Comparison of ENCODE assay signal across 8 mouse cellular contexts in genomic region chr5:121836692-121837415, GRCm38 (mm10). TPM values are rescaled to one million over a fixed set of nuclear protein-coding genes. Genes with fewer than 3 reads are reported as not detected.
DNase-seq lines count a peak whose midpoint lies in the region; ATAC-seq and TF ChIP-seq lines count a peak whose summit lies in the region.

No protein-coding gene starts in this region.

- TF ChIP-seq CTCF in brain, embryonic 14.5 days (IDR thresholded peaks at IDR 0.05; ENCODE audit: borderline replicate concordance, extremely low read depth, insufficient read depth, insufficient read length) = no peak
- peak; percentile 32; the same call in 1 of the 2 replicates for TF ChIP-seq CTCF in kidney, postnatal 0 days (IDR thresholded peaks at IDR 0.05; ENCODE audit: low read depth)

- H3K4me2 ChIP-seq in heart, embryonic 12.5 days = peak overlapping the region; percentile 98
- peak overlapping the region; percentile 75 for H3K4me2 ChIP-seq in kidney, postnatal 0 days (ENCODE audit: low read length)
- peak overlapping the region; percentile 98 for H3K4me2 ChIP-seq in liver, embryonic 13.5 days
- peak overlapping the region; percentile 88 for H3K4me2 ChIP-seq in stomach, embryonic 14.5 days (replicated peaks; ENCODE audit: low read depth, low read length)

- DNase-seq in CD4-positive, CD25-positive, alpha-beta regulatory T cell, adult 2 months (ENCODE audit: low read depth, low spot score) = peak; percentile 98
- peak; percentile 84 for DNase-seq in brain, embryonic 14.5 days (ENCODE audit: low read depth)
- DNase-seq in kidney, postnatal 0 days (ENCODE audit: low spot score) = peak; percentile 98
- peak; percentile 92 for DNase-seq in liver, embryonic 13.5 days
- DNase-seq in natural killer cell, adult 2 months (ENCODE audit: low spot score in 2 of 2) = peak; percentile 89 to 96

- peak; percentile 57 for TF ChIP-seq POLR2A in brain, embryonic 14.5 days (IDR thresholded peaks at IDR 0.05; ENCODE audit: borderline replicate concordance, extremely low read depth, insufficient read depth, insufficient read length, poor library complexity, severe bottlenecking)

- H3K36me3 ChIP-seq in erythroblast, embryonic 14.5 days (ENCODE audit: control insufficient read depth) = peaks cover 12% of the 10 kb centered on the region
- H3K36me3 ChIP-seq in heart, embryonic 12.5 days = peaks cover 2% of the 10 kb centered on the region; the same call in 1 of the 2 replicates
- H3K36me3 ChIP-seq in kidney, postnatal 0 days (ENCODE audit: insufficient read depth, low read length) = no peaks in the 10 kb centered on the region
- 0 out of 2 replicates have a peak, but pooled peaks cover 3% of the 10 kb centered on the region for H3K36me3 ChIP-seq in liver, embryonic 13.5 days
- no peaks in the 10 kb centered on the region for H3K36me3 ChIP-seq in stomach, embryonic 14.5 days (ENCODE audit: control insufficient read depth, insufficient read depth, low read length)

- under 1% methylated on average over 75 of the region's 77 CpGs for WGBS in heart, embryonic 12.5 days
- under 1% methylated on average over 63 of the region's 77 CpGs for WGBS in kidney, postnatal 0 days
- under 1% methylated on average over 67 of the region's 77 CpGs for WGBS in liver, embryonic 13.5 days (ENCODE audit: insufficient replicate concordance)
- under 1% methylated on average over 72 of the region's 77 CpGs for WGBS in stomach, embryonic 14.5 days

- no peaks in the 10 kb centered on the region for H3K9me3 ChIP-seq in erythroblast, embryonic 14.5 days (ENCODE audit: control insufficient read depth, low read length)
- no peaks in the 10 kb centered on the region for H3K9me3 ChIP-seq in heart, embryonic 12.5 days (replicated peaks)
- no peaks in the 10 kb centered on the region for H3K9me3 ChIP-seq in kidney, postnatal 0 days (replicated peaks; ENCODE audit: low read length)
- H3K9me3 ChIP-seq in liver, embryonic 13.5 days (replicated peaks) = no peaks in the 10 kb centered on the region
- no peaks in the 10 kb centered on the region for H3K9me3 ChIP-seq in stomach, embryonic 14.5 days (ENCODE audit: control insufficient read depth, low read depth, low read length)

- peak overlapping the region; percentile 84 for H3K4me3 ChIP-seq in erythroblast, embryonic 14.5 days (replicated peaks)
- peak overlapping the region; percentile 85 for H3K4me3 ChIP-seq in heart, embryonic 12.5 days
- peak overlapping the region; percentile 85 for H3K4me3 ChIP-seq in kidney, postnatal 0 days (replicated peaks; ENCODE audit: low read depth, low read length)
- H3K4me3 ChIP-seq in liver, embryonic 13.5 days (replicated peaks) = peak overlapping the region; percentile 88
- peak overlapping the region; percentile 84 for H3K4me3 ChIP-seq in stomach, embryonic 14.5 days (ENCODE audit: low read depth, low read length)

- ATAC-seq in heart, embryonic 12.5 days (ENCODE audit: insufficient number of reproducible peaks, low FRiP score) = peak; percentile 91
- peak; percentile 83 for ATAC-seq in kidney, postnatal 0 days (replicated peaks; ENCODE audit: low FRiP score, low read depth)
- ATAC-seq in liver, embryonic 13.5 days (ENCODE audit: low read depth) = peak; percentile 84
- ATAC-seq in stomach, embryonic 14.5 days (ENCODE audit: insufficient number of reproducible peaks, insufficient read depth, low FRiP score, low read depth) = peak; percentile 80

- H3K4me1 ChIP-seq in erythroblast, embryonic 14.5 days (ENCODE audit: control insufficient read depth) = peaks cover 77% of the 10 kb centered on the region
- H3K4me1 ChIP-seq in heart, embryonic 12.5 days (replicated peaks) = peaks cover 58% of the 10 kb centered on the region
- H3K4me1 ChIP-seq in kidney, postnatal 0 days (replicated peaks; ENCODE audit: insufficient read depth, low read length) = peaks cover 51% of the 10 kb centered on the region
- peaks cover 77% of the 10 kb centered on the region for H3K4me1 ChIP-seq in liver, embryonic 13.5 days (replicated peaks)
- H3K4me1 ChIP-seq in stomach, embryonic 14.5 days (ENCODE audit: control insufficient read depth, insufficient read depth, low read length) = peaks cover 43% of the 10 kb centered on the region

- H3K27me3 ChIP-seq in erythroblast, embryonic 14.5 days (ENCODE audit: control insufficient read depth) = peaks cover 25% of the 10 kb centered on the region
- H3K27me3 ChIP-seq in heart, embryonic 12.5 days (replicated peaks) = no peaks in the 10 kb centered on the region
- H3K27me3 ChIP-seq in kidney, postnatal 0 days (ENCODE audit: insufficient read depth, low read length) = no peaks in the 10 kb centered on the region
- H3K27me3 ChIP-seq in liver, embryonic 13.5 days = peaks cover 14% of the 10 kb centered on the region
- no peaks in the 10 kb centered on the region for H3K27me3 ChIP-seq in stomach, embryonic 14.5 days (ENCODE audit: control insufficient read depth, insufficient read depth, low read length)

- H3K9ac ChIP-seq in heart, embryonic 12.5 days = peak overlapping the region; percentile 88
- peak overlapping the region; percentile 83 for H3K9ac ChIP-seq in kidney, postnatal 0 days (ENCODE audit: low read depth, low read length)
- H3K9ac ChIP-seq in liver, embryonic 13.5 days = peak overlapping the region; percentile 89
- H3K9ac ChIP-seq in stomach, embryonic 14.5 days (replicated peaks; ENCODE audit: low read depth, low read length) = peak overlapping the region; percentile 64

- H3K27ac ChIP-seq in heart, embryonic 12.5 days (ENCODE audit: poor library complexity, severe bottlenecking) = peak overlapping the region; percentile 87
- H3K27ac ChIP-seq in kidney, postnatal 0 days = peak overlapping the region; percentile 93
- H3K27ac ChIP-seq in liver, embryonic 13.5 days = peak overlapping the region; percentile 90
- H3K27ac ChIP-seq in stomach, embryonic 14.5 days (ENCODE audit: low read length) = peak overlapping the region; percentile 81

RNA-seq across cellular contexts. Expression of gene Sh2b3, which starts 0.6 kb away (rescaled TPM):
- 10.2 and 13.5 TPM in 2 replicates for polyA plus RNA-seq in brain, embryonic 14.5 days (2012; rRNA removed)
- polyA plus RNA-seq in erythroblast, embryonic 14.5 days (2012) = 1.8 and 2.0 TPM in 2 replicates
- 22.6 and 24.9 TPM in 2 replicates for polyA plus RNA-seq in heart, embryonic 12.5 days (2016; fragmentation: Nextera tagmentation; extraction: Ambion mirVana)
- 19.4 and 21.0 TPM in 2 replicates for polyA plus RNA-seq in kidney, postnatal 0 days (2015; fragmentation: Nextera tagmentation; extraction: Ambion mirVana)
- polyA plus RNA-seq in liver, embryonic 13.5 days (2015; fragmentation: Nextera tagmentation; extraction: Ambion mirVana) = 6.1 TPM in 2 replicates
- 15.4 and 17.2 TPM in 2 replicates for polyA plus RNA-seq in stomach, embryonic 14.5 days (2014; fragmentation: Nextera tagmentation; extraction: Ambion mirVana)

RNA-seq across cellular contexts. Expression of gene Pheta1, which starts 11.9 kb away (rescaled TPM):
- polyA plus RNA-seq in brain, embryonic 14.5 days (2012; rRNA removed) = 45.0 and 55.7 TPM in 2 replicates
- 0.16 and 0.17 TPM in 2 replicates for polyA plus RNA-seq in erythroblast, embryonic 14.5 days (2012)
- polyA plus RNA-seq in heart, embryonic 12.5 days (2016; fragmentation: Nextera tagmentation; extraction: Ambion mirVana) = 17.1 and 17.8 TPM in 2 replicates
- polyA plus RNA-seq in kidney, postnatal 0 days (2015; fragmentation: Nextera tagmentation; extraction: Ambion mirVana) = 25.7 and 26.7 TPM in 2 replicates
- 3.7 and 4.0 TPM in 2 replicates for polyA plus RNA-seq in liver, embryonic 13.5 days (2015; fragmentation: Nextera tagmentation; extraction: Ambion mirVana)
- 17.6 and 17.8 TPM in 2 replicates for polyA plus RNA-seq in stomach, embryonic 14.5 days (2014; fragmentation: Nextera tagmentation; extraction: Ambion mirVana)

Comparison
In these comparisons a context has a peak if more than half of its experiments do, and no peak if none do; other contexts are left out.
1. Peak in every context shown above with its lines: DNase-seq, ATAC-seq, H3K4me3 ChIP-seq and H3K27ac ChIP-seq.